Mouse (Mus musculus) ES-E14 (cell line): ENCODE results near the gene Ptprf.

ENCODE experiments used
- CHD2 ChIP-seq: IDR thresholded peaks from 2 replicates; pipeline ENCODE4 v1.6.1; 2014; ENCODE audit warnings: mild to moderate bottlenecking, low read depth, low read length, inconsistent platforms
- HCFC1 ChIP-seq: IDR thresholded peaks from 2 replicates; pipeline ENCODE4 v1.6.1; 2012; ENCODE audit warnings: low read length, inconsistent platforms, borderline replicate concordance; ENCODE audit not compliant: insufficient read depth
- MAFK ChIP-seq: IDR thresholded peaks from 2 replicates; pipeline ENCODE4 v1.6.1; 2014; ENCODE audit warnings: mild to moderate bottlenecking, low read depth, low read length, inconsistent platforms; ENCODE audit not compliant: insufficient read depth
- ZC3H11A ChIP-seq: IDR thresholded peaks from 2 replicates; pipeline ENCODE4 v1.6.1; 2012; ENCODE audit warnings: low read depth, mild to moderate bottlenecking, inconsistent platforms, low read length, borderline replicate concordance

GRCm38 (mm10) chr4:118236871-118237270, 54.3 kb downstream of the Ptprf start:
- no peak for TF ChIP-seq CHD2
- TF ChIP-seq MAFK: no peak
- no peak for TF ChIP-seq ZC3H11A
- no peak for TF ChIP-seq HCFC1
